Mouse (Mus musculus): ENCODE results near the gene Spata32.

- TF ChIP-seq GATA1 (IDR thresholded peaks at IDR 0.05; ENCODE audit: borderline replicate concordance, low read length) (no peak), FLI1 (IDR thresholded peaks at IDR 0.05; ENCODE audit: low read length) (no peak)
Observed at GRCm38 (mm10) chr11:103267346-103268219, 49.4 kb upstream of the Spata32 start, which contains the start of gene Map3k14.
